Mouse (Mus musculus) urinary bladder, postnatal 4 days (tissue): ENCODE results near the gene Bco1.

Source experiments
- DNase-seq, 2 experiments: peaks; one replicate each; pipeline ENCODE4 v3.0.0; 2021 to 2022; ENCODE audit warnings: low spot score in 2 of 2

The Bco1 gene

DNA sequence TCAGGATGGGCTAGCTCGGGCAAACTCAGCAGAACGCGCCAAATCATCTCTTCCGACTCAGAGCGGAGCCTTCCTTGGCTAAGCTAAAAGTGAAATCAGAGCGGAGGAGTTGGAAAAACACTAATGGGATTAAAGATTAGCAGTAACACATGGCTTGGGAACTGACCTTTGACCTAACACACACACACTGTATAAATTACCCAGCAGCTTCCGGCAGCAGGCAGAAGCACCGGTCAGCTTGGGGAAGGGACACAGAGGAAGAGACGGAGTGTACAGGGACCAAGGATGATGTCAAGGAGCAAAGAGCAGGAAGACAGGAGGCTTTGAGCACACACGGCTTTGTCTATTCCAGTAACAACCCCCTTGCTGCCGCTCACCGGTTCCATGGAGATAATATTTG, at the start of gene Bco1:
Gene Bco1 (plus strand): TSS at position 208 of the 400 bp plus-strand sequence.
- DNase-seq = no peak

DNA sequence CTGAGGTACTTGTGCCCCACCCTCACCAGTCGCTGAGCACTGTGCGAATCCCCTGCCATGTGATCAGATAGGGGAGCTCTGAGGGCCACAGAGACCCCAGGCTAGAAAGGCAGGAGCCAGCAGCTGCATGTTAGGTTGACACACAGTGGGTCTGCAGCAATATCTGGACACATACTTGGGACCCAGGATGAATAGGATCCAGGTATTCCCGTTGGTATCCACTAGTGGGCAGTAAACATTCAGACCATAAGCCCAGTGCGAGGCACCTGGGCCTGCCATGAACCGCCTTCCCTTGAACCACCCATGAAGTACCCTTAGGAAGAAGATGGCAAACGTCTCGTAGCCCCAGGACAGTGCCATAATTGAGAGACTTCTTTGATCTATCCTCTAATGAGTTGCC, 46.2 kb upstream of the Bco1 start:
- DNase-seq = no peak

DNA sequence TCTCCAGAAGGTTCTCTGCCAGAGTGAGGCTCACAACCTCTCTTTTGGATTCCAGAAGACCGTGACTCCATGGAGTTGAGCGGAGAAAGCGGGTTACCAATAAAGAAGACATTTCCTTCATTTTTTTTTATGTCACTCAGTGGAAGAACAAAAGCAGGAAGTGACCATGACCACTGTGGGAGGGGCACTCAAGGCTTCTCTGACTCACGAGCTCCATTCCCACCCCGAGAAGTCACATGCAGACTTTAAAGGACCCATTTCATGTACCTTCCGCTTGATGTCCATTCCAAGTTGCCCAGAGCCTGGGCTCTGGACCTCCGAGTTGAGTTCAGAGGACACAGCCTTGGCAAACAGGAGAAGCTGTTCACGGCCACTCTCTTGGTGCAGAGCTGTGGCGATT, 44.9 kb upstream of the Bco1 start:
- no peak for DNase-seq

DNA sequence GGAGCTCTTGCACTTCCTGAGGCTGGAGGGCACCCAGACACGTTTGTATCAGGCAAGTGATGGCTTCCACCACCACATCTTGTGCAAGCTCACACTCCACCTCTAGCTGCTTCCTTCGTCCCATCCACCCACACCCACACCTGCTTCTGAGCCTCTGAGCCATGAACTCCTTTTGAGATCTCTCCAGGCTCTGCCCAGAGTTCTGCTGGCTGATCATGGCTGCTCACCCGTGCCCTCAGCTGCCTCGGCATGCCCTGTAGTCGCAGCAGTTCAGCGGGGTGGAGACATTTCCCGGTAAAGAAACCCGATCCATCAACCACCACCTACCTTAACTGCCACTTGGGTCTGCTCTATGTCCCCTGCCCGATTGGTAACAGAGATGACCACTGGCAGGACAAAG, 44.3 kb upstream of the Bco1 start:
- no peak for DNase-seq

DNA sequence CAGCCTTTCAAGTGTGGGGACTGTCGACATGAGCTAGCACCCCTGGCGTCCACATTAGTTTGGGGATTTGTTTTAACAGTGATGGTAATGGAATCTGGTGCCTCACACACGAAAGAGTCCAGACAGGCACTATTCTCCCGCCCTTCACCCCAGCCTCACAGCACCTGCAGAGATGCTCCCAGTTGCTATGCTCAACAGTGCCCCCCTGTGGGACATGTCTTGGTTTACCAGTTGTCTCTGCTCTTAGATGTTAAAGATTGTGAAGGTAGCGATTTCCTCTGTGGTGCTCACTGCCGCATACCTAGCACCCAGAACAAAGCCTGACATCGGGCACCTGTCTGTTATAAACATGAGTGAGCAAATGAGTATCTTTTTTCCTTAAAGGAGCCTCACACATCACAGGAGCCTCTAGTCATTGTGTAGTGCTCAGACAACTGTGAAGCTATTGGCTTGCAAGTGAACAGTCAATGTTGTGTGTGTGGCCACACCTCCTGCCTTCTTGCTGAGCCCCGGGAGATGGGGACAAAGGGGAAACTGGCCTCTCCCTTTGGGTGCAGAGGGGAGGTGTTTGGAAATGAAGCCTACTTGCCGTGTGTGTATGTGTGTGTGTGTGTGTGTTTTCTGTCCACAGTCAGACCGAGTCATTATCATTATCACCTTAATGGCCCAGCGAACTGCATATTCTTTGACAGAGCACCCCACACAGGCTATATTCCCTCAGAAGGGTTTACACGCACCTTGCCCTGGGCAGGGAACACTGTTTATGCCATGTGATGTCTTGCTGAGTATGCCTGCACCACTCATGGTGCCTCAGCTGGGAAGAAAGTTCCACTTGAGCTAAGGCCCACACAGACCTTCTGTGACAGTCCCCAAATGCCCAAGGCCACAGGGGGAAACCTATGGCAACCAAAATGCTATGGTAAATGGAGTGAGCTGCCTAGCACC, 42.2 kb upstream of the Bco1 start:
- no peak for DNase-seq

DNA sequence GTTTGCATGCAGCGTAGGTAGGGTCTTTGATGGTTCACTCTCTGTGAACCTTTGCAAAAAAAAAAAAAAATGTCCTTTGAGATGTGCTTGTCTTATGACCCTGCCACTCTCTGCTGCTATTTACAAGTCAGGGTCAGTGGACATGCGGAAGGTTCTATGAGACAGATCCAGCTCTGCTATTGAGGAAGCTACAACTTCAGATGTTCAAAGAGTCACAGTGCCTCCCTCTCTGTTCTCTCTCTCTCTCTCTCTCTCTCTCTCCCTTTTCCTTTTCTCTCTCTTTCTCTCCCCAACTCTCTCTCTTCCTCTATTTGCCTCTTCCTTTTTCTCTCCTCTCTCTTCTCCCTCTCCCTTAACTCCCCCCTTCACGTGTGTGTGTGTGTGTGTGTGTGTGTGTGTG, 41.5 kb upstream of the Bco1 start:
- DNase-seq = no peak

DNA sequence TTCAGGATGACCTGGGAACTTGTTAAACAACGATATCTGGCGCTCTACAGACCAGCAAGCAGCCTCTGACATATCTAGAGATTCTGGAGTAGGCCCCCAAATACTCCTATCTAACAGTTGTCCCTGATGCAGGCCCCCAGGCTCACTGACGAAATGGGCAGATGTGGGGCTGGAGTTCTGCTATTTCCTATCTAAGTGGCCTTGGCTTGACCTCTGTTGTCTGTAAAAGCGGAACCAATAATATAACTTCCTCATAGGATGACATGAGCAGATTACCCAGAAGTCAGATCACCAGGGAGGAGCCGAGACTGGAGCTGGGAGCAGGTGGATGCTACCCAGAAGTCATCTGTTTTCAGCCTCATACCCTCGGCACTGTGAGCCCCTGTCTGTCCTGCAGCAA, 40.6 kb upstream of the Bco1 start:
- no peak for DNase-seq

DNA sequence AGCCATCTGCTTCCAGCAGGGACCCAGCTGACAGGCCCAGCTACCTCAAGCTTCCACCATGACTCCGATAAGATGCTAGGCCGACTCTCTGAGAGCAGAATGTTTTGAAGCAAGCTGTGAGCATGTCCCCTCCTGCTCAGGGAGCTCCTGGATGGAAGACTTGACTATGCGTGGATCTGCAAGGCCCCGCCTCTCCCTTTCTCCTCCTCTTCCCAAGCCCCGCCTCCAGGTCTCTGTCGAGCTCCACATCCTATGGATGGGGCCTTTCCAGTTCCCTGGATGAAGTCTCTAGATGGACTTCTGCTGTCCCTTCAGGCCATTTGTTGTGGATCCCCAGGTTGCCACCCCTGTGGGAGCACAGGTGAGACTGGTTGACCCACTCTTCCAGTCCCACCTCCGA, 36.6 kb upstream of the Bco1 start:
- DNase-seq = no peak

DNA sequence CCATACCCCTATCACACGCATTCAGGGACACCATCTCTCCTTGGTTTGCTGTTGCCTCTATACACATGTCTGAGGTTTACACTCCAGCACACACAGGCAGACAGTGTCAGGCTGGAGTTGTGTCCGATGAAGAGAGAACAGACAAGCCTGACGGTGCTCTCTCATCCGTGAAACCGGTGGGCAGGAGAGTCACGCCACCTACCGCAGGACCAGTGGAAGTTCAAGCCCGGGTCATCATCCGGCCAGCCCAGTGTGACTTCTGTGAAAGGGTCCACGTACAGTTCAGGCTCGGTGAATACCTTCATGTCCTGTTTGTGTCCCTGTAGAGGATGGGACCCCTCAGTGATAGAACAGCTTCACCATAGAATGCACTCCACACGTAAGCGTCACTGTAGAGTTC, 35.3 kb upstream of the Bco1 start:
- no peak for DNase-seq

DNA sequence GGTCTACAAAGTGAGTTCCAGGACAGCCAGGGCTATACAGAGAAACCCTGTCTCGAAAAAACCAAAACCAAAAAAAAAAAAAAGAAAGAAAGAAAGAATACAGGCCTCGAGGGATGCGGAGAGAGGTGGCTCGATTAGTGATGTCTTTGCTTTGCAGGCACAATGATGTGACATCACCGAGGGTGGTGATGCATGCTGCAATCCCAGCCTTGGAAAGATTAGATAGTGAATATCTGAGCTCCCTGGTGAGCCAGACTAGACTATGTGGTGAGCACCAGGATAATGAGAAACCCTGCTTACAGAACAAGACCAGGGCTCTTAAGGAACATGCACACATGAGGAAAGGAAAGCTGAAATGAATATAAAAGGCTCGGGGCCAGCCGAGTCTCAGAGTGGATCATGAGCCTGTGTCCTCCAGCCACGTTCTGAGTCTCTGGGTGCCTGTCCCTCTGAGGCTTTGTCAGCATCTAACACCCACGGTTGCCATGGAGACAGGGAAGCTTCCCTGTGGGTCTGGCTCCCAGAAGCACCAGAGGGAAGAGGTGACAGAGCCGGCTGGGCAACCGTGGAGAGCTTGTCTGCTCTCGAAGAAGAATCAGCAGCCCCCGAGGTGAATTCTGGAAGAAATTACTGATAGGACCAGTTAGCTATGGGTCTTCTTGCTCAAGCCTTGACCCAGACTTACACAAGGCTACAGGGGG, 34.3 kb upstream of the Bco1 start:
- no peak for DNase-seq

DNA sequence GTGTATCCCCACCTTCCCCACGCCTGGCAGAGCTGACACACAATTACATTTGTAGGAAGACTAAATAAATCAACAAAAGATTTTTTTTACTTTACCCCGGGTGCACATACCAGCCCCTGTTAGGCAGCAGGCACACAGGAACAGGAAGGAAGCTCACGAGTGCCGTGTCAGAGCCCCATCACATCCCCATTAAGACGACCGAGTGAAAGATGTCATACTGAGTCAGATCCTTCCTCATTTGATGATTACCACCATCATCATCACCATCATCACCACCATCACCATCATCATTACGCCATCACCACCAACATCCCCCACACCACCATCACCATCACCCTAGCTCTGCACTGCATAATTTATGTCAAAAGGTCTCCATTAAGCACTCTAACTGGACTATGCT, 28.7 kb upstream of the Bco1 start:
- no peak for DNase-seq

DNA sequence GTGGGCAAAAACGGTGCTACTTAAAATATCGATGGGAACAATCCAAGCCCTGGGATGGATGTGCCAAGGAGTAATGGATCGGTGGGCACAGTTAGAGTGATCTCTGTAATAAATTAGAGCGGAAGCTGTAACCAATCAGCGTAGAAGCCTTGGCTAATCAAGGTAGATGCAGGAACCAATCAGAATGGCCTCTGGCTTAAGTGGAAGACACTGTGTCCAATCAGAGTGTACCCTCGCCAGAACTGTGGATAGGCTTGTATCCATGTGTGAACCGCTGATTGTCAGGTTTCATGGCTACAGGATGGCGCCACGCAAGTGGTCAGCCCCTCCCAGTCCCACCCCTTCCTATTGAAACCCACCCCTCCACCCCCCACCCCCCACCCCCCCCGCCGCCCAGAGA, 28.3 kb upstream of the Bco1 start:
- no peak for DNase-seq

DNA sequence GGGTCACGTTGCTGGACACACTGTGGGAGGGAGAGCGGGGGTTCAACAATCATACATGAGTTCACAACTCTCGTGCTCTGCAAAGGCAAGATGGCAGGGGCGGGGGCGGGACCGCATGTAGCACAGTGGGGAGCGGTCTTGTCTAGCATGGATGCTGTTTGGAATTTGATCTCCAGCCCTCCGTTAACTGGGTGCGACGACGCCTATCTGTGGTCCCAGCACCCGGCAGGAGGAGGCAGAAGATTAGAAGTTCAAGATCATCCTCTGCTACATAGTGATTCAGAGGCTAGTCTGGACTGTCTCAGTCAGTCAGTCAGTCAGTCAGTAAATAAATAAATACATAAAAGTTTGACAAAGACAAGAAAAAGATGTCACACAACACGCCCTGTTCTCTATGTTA, 27.4 kb upstream of the Bco1 start:
- DNase-seq = no peak

DNA sequence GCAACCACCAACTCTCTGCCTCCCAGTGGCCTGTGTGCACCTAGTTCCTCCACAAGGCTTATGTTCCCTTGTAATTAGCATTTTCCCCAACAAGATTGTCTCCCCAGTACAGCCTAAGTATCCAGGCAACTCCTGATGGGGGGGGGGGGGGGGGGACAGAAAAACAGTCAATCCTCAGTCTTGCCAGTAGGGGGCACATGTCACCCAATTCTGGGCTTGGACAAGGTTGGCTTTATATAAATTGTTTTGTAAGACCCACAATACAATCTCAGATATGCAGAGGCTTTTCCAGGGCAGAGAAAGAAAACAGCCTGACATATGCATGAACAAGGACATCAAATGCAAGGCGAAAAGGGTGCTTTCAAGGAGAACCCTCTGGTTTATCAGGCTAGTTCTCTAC, 25.9 kb upstream of the Bco1 start:
- no peak for DNase-seq

DNA sequence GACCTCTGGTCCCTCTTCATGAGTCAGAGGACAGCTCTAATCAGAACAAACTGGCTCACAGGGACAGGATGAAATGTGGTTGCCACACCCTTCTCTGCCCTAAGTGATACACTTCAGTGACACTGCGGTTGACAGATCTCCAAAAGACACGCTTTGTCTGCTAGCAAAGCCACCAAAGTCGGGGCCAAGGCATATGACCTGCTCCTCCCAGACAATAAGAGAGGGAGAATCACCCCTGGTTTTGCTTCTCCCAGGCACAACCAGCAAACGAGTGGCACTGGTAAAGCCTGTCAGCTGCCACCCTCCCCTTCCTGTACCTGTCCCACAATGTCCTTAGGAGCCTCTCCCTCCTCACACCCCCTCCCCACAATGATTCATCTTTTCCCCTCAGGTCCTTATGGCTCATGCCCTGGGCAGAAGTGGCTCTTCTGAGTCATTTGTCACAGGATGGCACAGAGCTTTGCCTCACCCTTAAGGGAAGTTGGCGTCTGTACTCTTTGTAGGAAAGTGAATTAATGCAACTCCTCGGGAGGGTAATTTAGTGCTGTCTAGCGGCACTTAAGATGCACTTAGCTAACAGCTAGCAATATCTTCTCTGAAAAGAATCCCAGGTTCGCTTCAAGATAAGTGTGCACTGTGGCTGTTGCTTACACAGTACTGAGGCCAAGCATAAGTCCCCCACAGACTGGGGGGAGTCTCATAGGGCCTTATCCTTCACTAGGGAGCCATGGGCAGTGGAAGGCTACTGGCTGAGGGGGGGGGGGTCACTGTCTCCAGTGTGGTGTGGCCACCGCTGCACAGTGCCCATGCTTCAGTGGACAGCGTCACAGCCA, 21.1 kb upstream of the Bco1 start:
- DNase-seq = no peak

DNA sequence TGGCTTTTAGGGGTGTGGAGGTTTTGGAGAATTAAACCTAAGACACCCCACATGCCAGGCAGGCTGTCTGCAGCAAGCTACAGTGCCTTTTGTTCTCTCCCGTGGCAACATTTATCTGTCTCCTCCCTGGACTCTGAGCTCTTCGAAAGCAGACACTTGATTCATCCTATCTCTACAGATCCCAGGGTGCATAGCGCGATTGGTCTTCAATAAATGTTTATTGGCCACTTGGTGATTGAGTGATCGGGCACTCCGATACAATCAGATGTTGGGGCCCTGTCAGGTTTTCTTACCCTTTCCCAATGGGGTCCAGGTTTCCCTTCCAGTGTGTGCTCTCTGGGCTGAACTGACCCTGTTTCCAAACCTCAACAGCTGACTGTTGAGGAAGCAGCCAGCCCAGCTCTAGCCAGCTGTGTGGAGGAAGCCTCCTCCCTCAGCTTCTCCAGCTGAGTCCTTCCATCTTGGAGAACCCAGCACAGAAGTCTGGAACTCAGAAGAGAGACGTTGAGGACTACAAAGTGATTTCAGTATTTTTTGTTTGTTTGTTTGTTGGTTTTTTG, 17.2 kb upstream of the Bco1 start:
- DNase-seq = no peak

DNA sequence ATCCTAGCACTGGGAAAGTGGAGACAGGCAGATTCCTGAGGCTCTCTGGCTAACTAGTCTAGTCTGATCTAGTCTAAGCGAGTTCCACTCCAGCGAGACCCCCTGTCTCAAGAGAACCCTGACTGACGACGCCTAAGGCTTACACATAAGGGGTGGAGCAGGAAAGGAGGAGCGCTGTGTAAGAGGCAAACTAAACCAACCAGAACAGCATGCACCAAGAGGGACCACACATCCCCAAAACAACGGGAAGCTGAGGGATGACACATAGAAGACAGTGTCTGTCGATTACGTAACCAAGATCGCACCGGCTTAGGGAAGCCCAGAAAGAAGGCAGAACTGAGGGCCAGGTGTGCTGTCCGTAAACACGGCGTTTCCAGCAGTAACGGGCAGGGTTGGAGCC, 16.0 kb upstream of the Bco1 start:
- no peak for DNase-seq

DNA sequence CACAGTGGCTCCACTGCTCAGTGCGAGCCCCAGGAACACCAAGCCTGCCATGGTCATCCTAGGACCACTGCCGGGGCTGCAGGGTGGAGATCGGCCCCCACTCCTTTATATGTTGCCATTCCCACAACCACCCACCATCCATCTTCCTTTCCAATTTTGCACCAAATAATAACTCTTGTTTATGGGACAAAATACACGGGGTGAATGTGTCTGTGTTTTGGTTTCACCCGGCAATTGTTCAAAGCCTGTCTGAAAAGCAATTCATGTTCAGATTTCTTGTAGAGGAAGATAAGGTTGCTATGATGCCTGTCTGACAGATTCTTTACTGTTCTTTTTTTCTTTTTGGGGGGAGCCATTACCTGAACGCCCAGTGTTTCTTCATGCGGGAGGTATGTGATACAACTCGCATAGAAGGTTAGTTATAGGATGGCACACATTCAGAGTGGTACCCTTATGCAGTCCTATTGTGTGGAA, 13.2 kb upstream of the Bco1 start, which contains the start of gene Pkd1l2:
Gene Pkd1l2 (minus strand): TSS at position 51 of the 474 bp plus-strand sequence.
- no peak for DNase-seq

DNA sequence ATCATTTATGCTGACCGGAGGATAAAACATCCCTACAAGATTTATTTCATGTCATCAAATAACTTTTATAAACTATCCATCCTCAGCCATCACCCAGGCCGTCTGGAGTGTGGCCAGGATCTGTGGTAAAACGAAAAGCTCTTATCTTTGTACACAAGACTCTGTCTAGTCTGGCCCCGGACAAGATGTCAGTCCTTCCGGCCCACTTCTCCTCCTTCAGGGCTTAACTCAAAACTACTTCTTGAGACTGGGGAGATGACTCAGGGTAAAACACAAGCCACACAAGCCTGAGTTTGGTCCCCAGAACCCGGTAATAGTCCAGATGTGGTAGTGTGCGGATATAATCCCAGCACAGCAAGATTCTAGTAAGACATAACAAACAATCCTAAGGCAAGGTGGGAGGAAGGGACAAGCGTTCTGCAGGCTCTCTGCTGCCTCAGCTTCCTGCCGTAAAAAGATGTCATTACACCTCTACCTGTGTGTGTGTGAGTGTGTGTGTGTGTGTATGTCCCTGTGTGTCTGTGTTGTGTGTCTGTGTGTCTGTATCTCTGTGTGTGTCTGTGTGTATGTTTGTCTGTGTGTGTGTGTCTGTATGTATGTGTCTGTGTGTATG, 12.6 kb upstream of the Bco1 start:
- DNase-seq = no peak

DNA sequence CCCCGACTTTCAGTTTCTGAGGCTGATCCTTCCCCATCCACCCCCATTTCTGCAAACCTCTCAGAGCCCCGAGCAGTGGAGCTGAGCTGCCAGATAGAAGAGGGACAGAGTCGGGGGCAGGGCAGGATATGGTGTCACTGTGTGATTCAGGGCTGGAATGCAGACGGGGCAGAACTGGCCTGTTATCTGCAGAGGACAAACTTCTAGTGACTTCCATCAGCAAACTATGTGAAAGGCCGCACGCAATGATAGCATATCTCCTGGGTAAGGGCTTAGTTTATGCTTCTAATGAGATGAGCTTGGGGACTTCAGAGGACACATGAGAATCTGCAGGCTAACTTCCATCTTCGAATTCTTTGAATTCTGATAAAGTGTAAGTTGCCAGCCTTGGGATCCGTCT, 10.1 kb upstream of the Bco1 start:
- DNase-seq = peak in 1 of 2 experiments; percentile 42

DNA sequence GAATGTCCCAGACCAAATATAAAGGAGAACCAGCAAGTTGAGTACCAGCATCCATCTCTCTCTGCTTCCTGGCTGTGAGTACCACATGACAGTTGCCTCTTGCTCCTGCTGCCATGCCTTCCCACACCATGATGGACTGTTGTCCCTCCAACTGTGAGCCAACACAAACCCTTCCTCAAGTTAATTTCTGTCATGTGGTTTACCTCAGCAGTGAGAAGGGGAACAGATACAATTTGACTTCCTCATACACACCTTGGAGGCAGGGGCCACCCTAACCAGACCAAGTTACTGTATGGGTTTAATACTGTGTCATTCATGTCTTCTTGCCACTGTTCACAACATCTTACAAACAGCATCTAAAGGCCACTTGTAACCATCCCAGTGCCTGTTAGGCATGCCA, 8.6 kb upstream of the Bco1 start:
- no peak for DNase-seq
